Mouse (Mus musculus): Measurements from ENCODE around the gene Alpl.

The Alpl gene

DNA sequence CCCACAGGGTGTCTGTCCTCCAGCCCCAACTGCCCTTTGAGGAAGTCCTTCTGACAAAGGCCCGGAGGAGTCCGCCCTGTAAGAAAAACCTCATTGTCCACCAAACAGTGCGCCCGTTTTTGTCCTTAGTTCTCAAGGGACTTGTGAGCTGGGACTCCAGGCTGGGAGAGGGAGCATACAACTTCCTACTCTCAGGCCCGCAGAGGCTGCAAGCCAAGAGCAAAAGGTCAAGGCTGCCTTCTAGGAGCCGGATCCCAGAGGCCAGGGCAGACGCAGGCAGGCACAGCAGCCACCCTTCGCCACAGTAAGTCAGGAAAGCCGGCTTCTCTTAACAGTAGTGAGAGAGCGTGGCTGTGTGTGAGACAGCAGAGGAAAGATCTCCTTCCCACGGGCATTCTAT, 4.1 kb upstream of the Alpl start:
- peak; percentile 63 for DNase-seq (ENCODE audit: low read depth, low spot score)

DNA sequence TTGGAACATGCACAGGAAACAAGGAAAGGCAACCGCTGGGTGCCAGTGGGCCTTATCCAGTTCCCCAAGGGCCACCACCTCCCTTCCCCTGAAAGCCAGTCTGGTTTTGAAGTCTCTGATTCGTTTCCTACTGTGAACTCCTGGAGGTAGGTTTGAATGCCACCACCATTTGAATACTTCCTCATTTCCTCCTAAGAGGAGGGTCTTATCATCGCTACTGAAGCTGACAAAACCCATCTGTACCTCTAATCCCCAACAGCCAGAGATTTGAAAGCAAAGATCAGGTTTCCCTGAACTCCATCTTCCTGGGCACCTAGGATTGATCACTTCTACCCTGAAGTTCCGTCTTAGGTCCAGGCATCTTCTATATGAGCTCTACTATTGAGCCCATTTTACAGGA, 854 bp upstream of the Alpl start:
- no peak for DNase-seq (ENCODE audit: low read depth, low spot score)

DNA sequence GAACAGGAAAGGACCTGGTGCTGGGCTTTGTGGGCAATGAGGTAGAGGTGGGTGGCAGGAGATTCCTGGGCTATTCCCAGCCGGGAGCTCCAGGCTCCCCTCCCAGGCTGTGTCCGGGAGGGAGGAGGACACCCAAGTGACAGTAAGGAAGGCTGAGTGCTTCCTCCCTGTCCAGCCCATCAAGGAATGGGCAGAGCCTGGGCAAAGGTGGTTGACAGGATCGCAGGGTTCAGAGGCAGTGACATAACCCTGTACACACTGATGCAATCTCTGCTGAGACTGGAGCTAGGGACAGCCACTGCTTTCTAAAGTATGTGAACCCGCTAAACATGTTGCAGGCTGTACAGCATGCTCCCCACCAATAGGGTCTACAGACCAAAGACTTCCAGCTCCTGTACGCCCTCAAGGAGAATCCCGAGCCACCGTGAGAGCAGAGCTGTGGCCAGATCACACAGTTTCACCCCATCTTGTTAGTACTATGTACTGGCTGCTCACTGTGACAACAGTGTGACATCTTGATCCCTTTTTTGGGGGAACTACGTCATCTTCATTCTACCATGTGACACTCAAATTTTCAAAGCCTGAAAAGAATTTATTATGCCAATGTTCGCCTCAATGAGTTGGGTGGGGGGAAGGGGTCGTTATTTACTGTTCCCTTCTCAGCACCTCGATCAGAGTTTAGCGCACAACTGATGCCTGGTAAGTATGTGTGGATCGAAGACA, 1.8 kb downstream of the Alpl start:
- DNase-seq (ENCODE audit: low read depth, low spot score), result no peak

DNA sequence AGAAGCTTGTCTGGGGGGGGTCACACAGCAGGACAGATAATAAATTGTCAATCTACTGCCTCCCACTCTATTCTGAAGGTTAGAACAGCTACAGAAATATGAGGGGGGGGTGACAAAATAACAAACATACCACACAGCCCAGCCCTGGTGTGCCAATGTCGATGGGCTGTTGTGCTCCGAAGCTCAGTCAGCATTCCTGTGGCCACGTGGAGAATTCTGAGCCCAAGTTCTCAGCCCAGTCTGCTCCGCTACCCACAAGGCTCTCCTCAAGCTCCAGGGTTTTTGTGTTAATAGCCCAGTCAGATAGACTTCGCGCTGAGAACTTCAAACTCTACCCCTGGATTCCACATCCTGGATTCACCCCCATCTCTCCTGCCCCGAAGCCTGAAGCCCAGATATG, 2.6 kb downstream of the Alpl start:
- DNase-seq (ENCODE audit: low read depth, low spot score), result no peak

DNA sequence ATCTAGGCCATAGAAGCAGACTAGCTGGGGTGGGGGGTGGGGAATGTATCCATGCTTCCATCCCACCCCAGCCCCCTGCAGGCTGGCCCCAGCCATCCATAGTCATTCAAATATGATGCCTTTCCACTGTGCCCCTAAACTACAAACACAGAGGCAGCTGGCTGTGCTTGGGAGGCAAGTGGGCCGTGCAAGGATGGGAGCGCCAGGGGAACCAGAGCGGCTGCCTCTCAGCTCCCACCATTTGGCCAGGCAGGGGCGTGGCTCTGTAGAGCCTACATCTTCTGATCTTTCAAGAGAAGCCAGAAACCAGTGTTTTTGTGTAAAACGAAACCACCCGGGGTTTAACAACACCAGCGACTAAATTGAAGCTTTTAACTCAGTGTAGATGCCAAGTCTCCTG, 4.7 kb downstream of the Alpl start:
- DNase-seq (ENCODE audit: low read depth, low spot score), result peak; percentile 89

DNA sequence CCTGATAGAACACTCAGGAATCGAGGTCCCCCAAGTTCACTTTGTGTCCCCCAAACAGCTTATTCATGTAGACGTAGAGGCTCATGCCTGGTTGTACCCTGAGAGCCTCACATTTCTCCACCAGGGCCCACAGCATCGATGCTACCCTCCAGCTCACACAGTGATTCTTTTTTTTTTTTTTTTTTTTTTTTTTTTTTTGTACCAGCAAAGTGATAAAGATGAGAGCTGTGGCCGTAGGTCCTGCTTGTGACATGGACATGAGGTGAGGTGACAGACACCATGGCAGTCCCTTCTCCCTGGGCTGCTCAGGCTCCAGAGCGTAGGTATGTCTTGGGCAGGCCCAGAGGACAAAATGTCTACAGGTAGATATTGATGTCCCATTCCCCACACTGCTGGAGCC, 5.2 kb downstream of the Alpl start:
- DNase-seq (ENCODE audit: low read depth, low spot score), result no peak

DNA sequence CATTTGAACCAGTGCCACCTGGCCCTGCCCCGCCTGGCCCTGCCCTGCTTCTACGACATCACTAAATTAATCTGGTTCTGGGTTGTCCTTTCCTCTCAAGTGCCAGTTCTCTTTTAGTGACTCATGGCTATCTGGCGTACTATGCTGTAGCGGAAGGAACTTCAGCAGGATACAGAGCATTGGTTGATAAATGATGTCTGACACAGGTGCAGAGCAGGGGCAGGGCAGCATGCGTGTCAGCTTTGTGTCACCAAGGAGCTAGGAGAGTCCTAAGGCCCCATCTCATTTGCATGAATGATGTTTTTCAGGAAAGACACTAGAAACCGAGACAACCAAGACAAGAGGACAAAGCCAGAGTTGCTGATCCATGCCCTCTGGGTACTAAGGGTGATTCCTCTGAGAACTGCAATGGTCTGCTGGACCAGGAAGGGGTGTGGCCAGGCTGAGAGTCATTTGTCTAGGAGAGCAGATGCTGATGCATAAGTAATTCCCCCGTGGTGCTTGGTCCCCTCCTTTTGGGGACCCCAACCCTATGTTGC, 7.6 kb downstream of the Alpl start:
- no peak for DNase-seq (ENCODE audit: low read depth, low spot score)

DNA sequence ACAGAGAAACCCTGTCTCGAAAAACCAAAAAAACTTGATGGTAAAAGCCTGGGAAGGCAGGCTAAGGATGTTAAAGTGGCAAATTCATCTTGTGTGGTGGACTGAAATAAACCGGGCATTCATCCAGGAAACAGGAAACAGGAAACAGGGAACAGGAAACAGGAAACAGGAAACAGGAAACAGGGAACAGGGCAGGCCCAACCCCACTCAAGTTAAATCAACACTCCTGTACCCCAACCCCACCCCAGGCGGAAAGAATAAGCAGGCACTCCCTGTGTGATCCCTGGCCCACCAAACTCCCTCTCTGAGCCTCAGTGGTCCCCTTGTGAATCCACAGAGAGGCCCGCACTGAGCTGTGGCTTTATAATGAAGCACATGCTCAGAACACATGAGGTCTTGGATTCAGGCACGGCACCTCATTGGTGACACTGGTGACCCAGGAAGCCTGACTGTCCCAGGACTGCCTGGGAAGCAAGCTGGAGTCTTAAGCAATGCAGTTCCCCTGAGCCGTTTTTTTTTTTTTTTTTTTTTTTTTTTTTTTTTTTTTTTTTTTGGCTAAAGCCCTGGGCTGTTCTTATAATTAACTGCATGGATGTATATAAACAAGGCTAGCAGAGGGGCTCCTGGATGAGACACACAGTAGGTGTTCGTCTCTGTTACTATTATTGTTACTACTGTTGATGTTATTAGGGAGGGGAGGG, 8.4 kb downstream of the Alpl start:
- DNase-seq (ENCODE audit: low read depth, low spot score), result no peak

DNA sequence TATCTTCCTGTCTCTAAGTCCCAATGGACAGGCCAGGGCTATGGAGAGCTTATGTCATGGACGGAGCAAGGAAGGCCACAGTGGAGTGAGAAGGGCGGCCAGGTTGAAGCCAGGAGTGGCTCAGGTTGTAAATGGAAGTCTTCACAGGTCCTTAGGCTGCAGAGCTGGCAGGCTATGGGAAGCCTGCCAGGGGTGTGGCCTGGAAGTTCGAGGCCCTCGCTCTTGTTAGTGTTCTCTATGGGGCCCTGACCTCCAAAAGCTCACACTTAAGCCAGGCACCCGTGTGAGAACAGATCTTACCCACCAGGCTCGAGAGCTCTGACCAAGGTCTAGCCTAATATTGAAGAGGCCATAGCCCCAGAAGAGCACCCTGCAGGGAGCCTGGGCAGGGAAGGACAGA, 9.7 kb downstream of the Alpl start:
- DNase-seq (ENCODE audit: low read depth, low spot score), result no peak

DNA sequence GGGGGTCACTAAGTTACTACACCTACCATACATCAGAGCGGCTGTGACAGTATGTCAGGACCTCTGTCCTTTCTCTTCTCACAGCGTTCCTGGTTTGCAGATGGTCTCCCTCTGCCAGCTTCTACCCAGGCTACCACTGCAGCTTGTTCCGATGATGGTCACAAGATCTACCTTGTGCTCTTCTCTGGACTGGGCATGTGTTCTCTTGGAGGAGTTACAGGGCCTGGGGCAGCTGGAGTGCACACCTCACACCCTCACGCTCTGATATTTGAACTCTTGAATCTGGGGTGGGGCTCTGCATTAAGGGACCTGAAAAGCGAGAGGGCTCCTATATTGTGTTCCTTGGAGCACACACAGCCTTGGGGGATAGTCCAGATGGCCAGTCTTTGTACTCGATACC, 10.9 kb downstream of the Alpl start:
- DNase-seq (ENCODE audit: low read depth, low spot score), result no peak

DNA sequence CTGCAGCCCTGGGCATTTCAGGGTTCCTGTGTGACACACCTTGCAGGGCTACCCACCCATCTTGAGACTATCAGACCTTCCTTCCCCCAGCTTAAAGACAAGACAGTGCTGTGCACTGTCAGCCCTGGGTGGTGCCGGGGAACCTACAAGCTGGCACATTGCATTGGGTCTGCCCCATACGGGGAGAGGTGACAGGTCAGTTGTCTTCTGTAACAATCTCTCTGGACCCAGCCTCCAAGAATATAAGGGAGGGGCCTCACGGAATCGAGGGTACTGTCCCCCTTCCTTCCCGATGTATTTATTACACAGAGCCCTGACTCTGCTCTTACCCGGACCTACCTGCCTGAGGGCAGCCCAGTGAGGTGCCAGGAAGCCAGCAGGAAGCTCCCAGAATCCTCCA, 11.4 kb downstream of the Alpl start:
- DNase-seq (ENCODE audit: low read depth, low spot score), result no peak

DNA sequence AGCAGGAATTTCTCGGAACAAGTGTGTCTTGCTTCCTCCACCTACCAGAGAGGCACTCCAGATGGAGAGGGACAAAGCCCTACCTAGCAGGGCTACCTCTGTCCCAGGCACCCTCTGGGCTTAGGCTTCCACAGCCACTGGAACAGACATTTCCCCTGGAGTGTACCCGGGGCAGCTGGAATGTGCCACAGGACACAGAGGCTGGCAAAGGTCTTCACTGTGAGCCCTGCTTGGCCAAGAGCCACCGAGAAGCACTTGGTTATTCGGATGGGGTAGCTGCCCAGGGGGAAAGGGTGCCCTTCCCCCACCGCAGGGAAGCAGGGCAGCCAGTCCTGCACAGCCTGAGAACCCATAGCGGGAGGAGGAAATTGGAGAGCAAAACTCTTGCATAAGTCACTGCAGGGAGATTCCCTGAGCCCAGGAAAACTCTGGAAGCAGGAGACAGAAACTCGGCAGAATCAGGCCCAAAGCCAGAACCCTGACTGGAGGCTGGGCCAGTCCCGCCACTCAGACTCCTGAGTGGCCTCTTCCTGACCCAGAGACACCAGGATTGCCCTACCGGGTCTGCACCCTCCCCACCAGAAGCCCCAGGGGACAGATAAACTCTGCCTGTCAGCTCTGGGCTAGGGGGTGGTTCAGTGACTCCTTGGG, 12.5 kb downstream of the Alpl start:
- DNase-seq (ENCODE audit: low read depth, low spot score), result no peak

DNA sequence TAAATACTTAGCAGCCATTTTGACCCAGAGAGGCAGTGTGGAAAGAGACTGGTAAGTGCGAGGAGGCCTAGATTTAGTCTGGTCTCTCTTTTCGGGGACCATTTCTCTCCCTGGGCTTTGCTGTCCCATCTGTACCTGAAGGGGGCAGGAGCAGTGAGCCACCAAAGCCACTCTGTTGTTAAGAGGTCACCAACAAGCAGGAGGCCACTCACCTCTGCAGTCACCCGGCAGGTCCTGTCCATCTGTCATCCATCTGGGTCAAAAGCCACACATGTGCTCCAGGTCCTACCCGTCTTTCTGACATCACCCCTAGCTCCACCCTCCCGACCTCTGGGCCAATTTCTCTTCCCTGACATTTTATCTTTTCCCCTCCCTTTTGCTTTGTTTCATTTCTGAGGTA, 14.2 kb downstream of the Alpl start:
- no peak for DNase-seq (ENCODE audit: low read depth, low spot score)

DNA sequence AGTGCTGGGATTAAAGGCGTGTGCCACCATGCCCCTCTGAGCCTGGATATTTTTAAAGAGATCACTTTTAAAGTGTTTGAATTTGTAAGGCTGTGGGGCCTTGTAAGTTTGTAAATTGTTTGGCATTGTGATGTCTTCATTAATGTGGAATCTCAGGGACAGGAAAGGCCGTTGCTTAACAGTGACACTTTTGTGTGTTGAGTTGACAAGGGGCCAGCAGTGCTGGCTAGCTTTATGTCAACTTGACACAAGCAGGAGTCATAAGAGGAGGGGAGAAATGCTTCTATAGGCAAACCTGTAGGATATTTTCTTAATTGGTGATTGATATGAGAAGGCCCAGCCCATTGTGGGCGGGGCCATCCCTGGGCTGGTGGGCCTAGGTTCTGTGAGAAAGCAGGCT, 15.2 kb downstream of the Alpl start:
- DNase-seq (ENCODE audit: low read depth, low spot score), result no peak

DNA sequence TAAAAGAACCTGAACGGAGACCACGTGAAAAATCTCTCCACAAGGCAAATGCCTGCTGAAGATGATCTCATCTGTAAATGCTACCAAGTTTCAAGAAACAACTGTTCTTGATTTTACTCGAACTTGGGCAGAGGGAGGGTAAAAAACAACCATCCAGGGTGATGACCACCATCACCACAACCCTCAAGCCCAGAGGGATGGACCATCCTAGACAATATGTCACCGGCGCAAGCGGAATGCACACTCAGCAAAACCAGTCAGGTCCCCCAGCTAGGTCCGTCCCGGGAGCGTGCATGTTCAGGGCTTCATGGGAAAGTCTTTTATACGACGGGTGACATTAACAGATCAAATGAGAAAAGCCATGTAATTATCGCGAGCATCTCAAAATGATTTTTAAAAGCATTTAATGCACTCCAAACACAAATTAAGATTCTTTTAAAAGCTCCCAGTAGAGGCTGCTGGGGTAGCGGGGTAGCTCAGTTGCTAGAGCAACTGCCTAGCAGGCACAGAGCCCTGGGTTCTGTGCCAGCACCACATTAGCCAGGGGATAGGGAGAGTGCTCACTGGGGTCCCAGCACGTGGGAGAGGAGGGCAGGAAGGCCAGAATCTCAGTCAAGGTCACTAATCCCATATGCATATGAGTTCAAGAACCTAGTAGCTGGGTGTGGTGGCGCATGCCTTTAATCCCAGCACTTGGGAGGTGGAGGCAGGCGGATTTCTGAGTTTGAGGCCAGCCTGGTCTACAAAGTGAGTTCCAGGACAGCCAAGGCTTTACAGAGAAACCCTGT, 17.6 kb downstream of the Alpl start:
- DNase-seq (ENCODE audit: low read depth, low spot score), result peak; percentile 74

DNA sequence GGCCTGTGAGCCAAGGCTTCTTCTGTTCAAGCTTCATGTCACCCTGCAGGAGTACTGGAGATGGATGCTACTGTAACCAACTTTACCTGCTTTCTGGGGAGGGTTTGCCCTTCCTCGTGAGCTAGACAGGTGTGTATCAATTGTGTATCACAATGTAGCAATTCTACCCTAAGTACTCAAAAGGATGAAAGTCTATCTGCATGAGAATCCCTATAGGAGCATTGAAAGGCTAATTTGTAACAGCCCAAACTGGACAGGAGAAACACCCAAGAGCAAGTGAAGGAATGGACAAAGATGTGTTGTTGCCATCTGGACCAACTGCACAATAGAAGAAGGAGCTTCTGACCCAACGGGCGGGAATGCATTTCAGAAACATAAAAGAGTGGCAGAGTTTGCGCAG, 18.3 kb downstream of the Alpl start:
- peak; percentile 83 for DNase-seq (ENCODE audit: low read depth, low spot score)

DNA sequence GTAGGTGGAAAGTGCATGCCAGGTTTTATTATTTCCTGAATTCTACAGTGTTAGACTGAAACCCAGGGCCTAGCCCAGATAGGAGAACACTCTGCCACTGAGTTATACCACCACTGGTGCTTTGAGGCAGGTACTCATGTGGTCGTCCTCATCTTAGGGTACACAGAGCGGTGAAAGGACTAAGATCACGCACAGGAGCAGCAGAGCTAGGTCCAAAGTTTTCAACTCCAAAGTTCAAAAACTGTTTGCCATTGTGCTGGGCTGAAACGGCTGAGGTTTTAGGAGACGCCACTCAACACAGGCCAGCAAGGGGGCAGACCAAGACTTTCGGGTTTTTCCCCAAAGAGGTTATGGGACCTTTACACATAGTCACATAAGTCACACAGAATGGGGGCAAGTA, 21.7 kb downstream of the Alpl start:
- DNase-seq (ENCODE audit: low read depth, low spot score), result no peak

DNA sequence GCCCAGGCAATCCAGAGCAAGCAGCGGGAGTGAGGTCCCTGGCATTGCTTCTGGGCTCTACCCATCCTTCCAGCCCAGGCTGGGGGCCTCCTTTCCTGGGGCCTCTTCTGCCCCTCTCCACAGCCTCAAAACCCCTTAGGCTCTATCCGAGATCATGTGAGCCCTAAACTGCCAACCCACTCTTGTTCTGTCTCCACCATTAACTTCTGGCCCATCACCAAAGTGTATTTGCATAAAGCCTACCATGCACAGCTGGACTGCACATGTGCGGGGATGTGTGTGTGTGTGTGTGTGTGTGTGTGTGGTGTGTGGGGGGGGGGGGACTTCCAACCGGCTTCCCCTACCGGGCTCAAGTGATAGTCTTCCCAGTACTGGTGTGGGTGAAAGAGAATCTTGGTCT, 22.2 kb downstream of the Alpl start:
- no peak for DNase-seq (ENCODE audit: low read depth, low spot score)

DNA sequence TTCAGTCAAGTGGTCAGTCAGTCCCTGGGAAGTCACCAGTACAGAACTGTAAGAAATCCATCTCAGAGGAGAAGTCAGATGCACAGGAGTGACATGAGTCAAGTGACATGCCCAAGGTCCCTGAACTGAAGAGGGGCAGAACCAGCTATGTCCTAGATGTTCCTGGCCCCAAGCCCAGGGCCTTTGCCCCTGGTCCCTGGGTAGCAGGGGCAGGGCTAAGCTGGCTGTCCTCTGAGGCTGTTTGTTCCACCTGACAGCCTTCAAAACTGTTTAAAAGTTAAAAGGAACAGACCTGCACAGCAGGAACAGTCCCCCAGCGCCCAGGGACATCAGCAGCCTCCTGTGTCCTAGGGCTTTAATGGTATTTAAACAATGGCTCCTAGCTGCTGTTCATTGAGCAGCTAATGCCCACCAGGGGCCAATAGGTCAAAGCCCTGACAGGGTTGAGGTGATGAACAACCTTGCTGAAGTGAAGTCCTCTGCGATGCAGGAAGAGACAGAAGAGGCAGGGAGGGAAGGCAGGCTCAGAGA, 22.8 kb downstream of the Alpl start:
- no peak for DNase-seq (ENCODE audit: low read depth, low spot score)

DNA sequence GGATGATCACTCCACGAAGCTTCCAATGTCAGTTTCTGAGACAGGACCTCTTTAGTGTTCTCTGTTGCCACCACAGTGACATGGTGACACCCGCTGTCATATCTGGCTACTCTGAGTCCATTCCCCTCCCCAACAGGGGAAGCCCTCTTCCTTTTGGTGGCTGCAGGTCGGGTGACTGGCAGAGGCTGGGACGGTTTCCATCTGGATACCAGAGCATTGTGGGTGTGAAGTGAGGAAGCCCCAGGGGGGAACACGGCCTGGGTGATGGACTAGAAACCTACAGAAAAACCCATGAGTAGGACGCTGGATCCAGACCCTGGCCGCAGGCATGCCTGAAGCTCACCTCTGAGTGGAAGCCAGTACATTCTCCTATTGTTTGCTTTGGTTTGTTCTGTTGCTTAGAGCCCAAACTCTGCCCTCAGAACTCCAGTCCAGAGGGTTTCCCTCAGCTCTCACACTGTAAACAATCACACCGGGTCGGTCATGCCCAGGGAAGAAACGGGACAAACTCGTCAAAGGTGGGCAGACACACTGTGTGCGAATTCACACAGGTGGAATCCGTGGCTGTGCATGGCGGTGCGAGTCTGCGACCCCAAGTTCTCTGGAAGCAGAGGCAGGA, 23.6 kb downstream of the Alpl start:
- no peak for DNase-seq (ENCODE audit: low read depth, low spot score)

DNA sequence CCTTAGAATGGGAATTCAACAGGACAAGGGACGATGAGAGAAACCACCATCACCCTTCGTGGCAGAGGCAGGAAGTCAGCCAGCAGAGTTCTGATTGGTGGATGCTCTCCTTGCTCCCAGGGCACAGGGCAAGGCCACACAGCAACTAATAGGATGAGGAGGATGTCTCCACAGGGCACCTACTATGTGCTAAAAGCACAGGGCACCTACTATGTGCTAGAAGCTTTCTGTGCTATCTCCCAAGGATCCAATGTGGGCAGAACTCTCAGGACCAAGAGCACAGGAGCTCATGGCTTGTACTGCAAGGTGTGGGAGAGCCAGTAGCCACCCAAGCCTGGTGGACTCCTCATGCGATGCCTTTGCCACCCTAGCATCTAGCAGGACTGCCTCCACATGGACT, 24.4 kb downstream of the Alpl start:
- DNase-seq (ENCODE audit: low read depth, low spot score), result no peak
